In the genomic region with DNA sequence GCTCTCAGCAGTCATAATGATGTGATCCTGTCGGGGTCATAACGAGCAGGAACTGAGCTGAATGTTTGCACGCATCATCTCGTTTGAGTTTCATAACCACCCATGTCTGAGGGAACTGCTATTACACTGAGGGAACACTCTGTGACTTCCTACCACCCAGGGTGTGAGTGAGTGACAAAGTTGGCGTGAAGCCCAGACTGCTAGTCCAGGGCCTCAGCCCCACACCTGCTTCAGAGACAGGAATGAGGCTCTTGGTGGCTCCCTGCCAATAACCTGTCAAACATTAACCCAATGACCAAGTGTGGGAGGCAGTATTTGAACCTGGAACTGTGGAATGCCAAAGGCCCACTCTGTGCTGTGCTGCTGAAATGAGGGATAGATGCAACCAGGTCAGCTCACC, we compare ENCODE assay signal across 8 mouse cellular contexts.
DNase-seq lines count a peak whose midpoint lies in the region; ATAC-seq lines count a peak whose summit lies in the region.

No protein-coding gene starts in this region.

- no peak overlapping the region for H3K9ac ChIP-seq in hindbrain, embryonic 16.5 days (ENCODE audit: low read depth, low read length)
- no peak overlapping the region for H3K9ac ChIP-seq in liver, embryonic 11.5 days (ENCODE audit: low read depth, low read length)

- H3K4me2 ChIP-seq in hindbrain, embryonic 16.5 days (ENCODE audit: low read length), result no peak overlapping the region
- no peak overlapping the region for H3K4me2 ChIP-seq in liver, embryonic 11.5 days

- no peak overlapping the region for H3K27ac ChIP-seq in hindbrain, embryonic 16.5 days (ENCODE audit: low read depth, low read length)
- no peak overlapping the region for H3K27ac ChIP-seq in liver, embryonic 11.5 days (ENCODE audit: low read depth, low read length)

- DNase-seq in adrenal gland, adult 2 months, result peak; percentile 4
- DNase-seq in adrenal gland, postnatal 25 days, result no peak
- DNase-seq in spleen, postnatal 36 days (ENCODE audit: low spot score in 2 of 2), result peak; percentile 53 to 66
- no peak for DNase-seq in spleen, postnatal 4 days (ENCODE audit: low spot score in 2 of 2)
- no peak for DNase-seq in liver, embryonic 11.5 days (ENCODE audit: low spot score)
- DNase-seq in ovary, postnatal 36 days (ENCODE audit: low spot score), result peak; percentile 50
- no peak for DNase-seq in layer of hippocampus, postnatal 25 days (ENCODE audit: extremely low spot score in 1 of 2, low spot score in 1 of 2)

- H3K4me3 ChIP-seq in hindbrain, embryonic 16.5 days (ENCODE audit: low read length), result no peak overlapping the region
- no peak overlapping the region for H3K4me3 ChIP-seq in liver, embryonic 11.5 days (ENCODE audit: low read depth, low read length)

- WGBS in hindbrain, embryonic 16.5 days, result 53% methylated on average over 5 of the region's 5 CpGs
- WGBS in liver, embryonic 11.5 days, result 60% methylated on average over 5 of the region's 5 CpGs

- H3K9me3 ChIP-seq in hindbrain, embryonic 16.5 days (ENCODE audit: control insufficient read depth, low read length), result no peaks in the 10 kb centered on the region
- H3K9me3 ChIP-seq in liver, embryonic 11.5 days (ENCODE audit: control insufficient read depth, low read length), result no peaks in the 10 kb centered on the region

- no peaks in the 10 kb centered on the region for H3K4me1 ChIP-seq in hindbrain, embryonic 16.5 days (ENCODE audit: control insufficient read depth, insufficient read depth, low read depth, low read length)
- H3K4me1 ChIP-seq in liver, embryonic 11.5 days (replicated peaks; ENCODE audit: control insufficient read depth, insufficient read depth, low read length), result no peaks in the 10 kb centered on the region

- ATAC-seq in hindbrain, embryonic 16.5 days, result peak; percentile 65; the same call in 1 of the 2 replicates
- ATAC-seq in liver, embryonic 11.5 days (replicated peaks; ENCODE audit: low FRiP score), result peak; percentile 49; the same call in 1 of the 2 replicates

- H3K36me3 ChIP-seq in hindbrain, embryonic 16.5 days (ENCODE audit: control insufficient read depth, insufficient read depth, low read length), result no peaks in the 10 kb centered on the region
- H3K36me3 ChIP-seq in liver, embryonic 11.5 days (ENCODE audit: control insufficient read depth, insufficient read depth, low read length), result no peaks in the 10 kb centered on the region

- H3K27me3 ChIP-seq in hindbrain, embryonic 16.5 days (replicated peaks; ENCODE audit: control insufficient read depth, insufficient read depth, low read length), result no peaks in the 10 kb centered on the region
- no peaks in the 10 kb centered on the region for H3K27me3 ChIP-seq in liver, embryonic 11.5 days (replicated peaks; ENCODE audit: control insufficient read depth, insufficient read depth, low read length)

Comparison
In these comparisons a context has a peak if more than half of its experiments do, and no peak if none do; other contexts are left out.
1. DNase-seq: peak in adrenal gland, adult 2 months (single experiment), spleen, postnatal 36 days (2 of 2) and ovary, postnatal 36 days (single experiment); none in adrenal gland, postnatal 25 days (single experiment), spleen, postnatal 4 days (0 of 2), liver, embryonic 11.5 days (single experiment) and layer of hippocampus, postnatal 25 days (0 of 2).